Comparison of ENCODE assay signal across 32 mouse cellular contexts in the genomic region with DNA sequence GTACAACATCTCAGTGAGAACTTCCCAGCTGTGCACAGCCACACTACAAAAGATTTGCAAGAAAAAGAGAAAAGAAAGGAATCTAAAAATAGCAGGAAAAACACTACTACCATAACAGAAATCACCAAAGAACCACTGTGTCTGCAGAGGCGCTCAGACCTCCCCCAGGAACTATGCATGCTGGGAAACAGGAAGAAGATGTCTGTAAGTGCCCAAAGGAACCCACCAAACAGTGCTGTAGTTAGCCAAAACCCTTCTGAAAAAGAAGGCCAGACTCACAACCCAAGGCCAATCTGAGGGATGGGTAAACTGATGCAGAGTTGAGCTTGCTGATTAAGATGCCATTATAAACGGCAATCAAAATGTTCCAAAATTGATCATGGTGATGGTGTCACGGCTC.
"Had no signal": no experiment of that assay in that cellular context is flagged by ENCODE, and none has a peak within 500 bp of the region (broad histone marks: within the 10 kb centered on the region; RNA-seq: fewer than 3 reads in every experiment).

No protein-coding gene starts in this region.

- H3K27ac ChIP-seq: heart, embryonic 10.5 days; heart, embryonic 15.5 days; hindbrain, embryonic 10.5 days; hindbrain, embryonic 12.5 days; hindbrain, embryonic 13.5 days; hindbrain, embryonic 14.5 days; hindbrain, embryonic 15.5 days; hindbrain, postnatal 0 days; intestine, embryonic 15.5 days; kidney, embryonic 15.5 days; kidney, postnatal 0 days; left cerebral cortex, adult 2 months had no signal

- DNase-seq: heart, postnatal 14 days; heart, postnatal 4 days; kidney, adult 11 months; kidney, adult 18-20 months; kidney, adult 2 months; kidney, adult 8-10 months; kidney, adult 9 months; kidney, postnatal 10 days; kidney, postnatal 14 days; kidney, postnatal 25 days; kidney, postnatal 36 days; kidney, postnatal 4 days; layer of hippocampus, adult 9-11 months; layer of hippocampus, postnatal 36 days had no signal

- H3K4me1 ChIP-seq: hindbrain, embryonic 10.5 days; hindbrain, embryonic 12.5 days; hindbrain, embryonic 13.5 days; hindbrain, embryonic 15.5 days; intestine, embryonic 15.5 days; kidney, embryonic 15.5 days had no signal

- ATAC-seq: hindbrain, embryonic 16.5 days; hindbrain, postnatal 0 days; inflammation-experienced regulatory T-cells, adult 6 months; intestine, embryonic 15.5 days; intestine, embryonic 16.5 days; intestine, postnatal 0 days had no signal

- H3K4me2 ChIP-seq: heart, embryonic 11.5 days; heart, embryonic 12.5 days; heart, embryonic 15.5 days; hindbrain, embryonic 12.5 days; hindbrain, embryonic 13.5 days; hindbrain, embryonic 14.5 days; hindbrain, embryonic 15.5 days; intestine, embryonic 15.5 days; kidney, embryonic 15.5 days had no signal

- H3K36me3 ChIP-seq: heart, embryonic 10.5 days; heart, embryonic 12.5 days; heart, embryonic 15.5 days; hindbrain, embryonic 10.5 days; hindbrain, embryonic 12.5 days; hindbrain, embryonic 13.5 days; hindbrain, embryonic 15.5 days; intestine, embryonic 15.5 days; kidney, embryonic 15.5 days had no signal

- H3K4me3 ChIP-seq: heart, embryonic 10.5 days; heart, embryonic 12.5 days; heart, embryonic 15.5 days; hindbrain, embryonic 10.5 days; hindbrain, embryonic 12.5 days; hindbrain, embryonic 13.5 days; hindbrain, embryonic 15.5 days; intestine, embryonic 15.5 days; kidney, embryonic 15.5 days; left cerebral cortex, adult 2 months had no signal

- H3K9ac ChIP-seq: heart, embryonic 12.5 days; heart, embryonic 15.5 days; hindbrain, embryonic 12.5 days; hindbrain, embryonic 13.5 days; hindbrain, embryonic 14.5 days; hindbrain, embryonic 15.5 days; intestine, embryonic 15.5 days; kidney, embryonic 15.5 days had no signal

- H3K9me3 ChIP-seq: heart, embryonic 10.5 days; heart, embryonic 12.5 days; heart, embryonic 15.5 days; hindbrain, embryonic 10.5 days; hindbrain, embryonic 12.5 days; hindbrain, embryonic 13.5 days; hindbrain, embryonic 15.5 days; intestine, embryonic 15.5 days; kidney, embryonic 15.5 days had no signal

- H3K27me3 ChIP-seq: hindbrain, embryonic 12.5 days; hindbrain, embryonic 13.5 days; hindbrain, embryonic 15.5 days; intestine, embryonic 15.5 days; kidney, embryonic 15.5 days had no signal
